Mouse (Mus musculus) hindbrain, postnatal 0 days (tissue): ENCODE data around the gene Actr10. TPM values are rescaled to one million over a fixed set of nuclear protein-coding genes. Genes with fewer than 3 reads are reported as not detected.

Experiments
- ATAC-seq: fragments of 200-750 bp; cut with Nextera tagmentation; 2 replicates; pipeline ENCODE4 v1.8.0; 2017; ENCODE audit warnings: mild to moderate bottlenecking, moderate TSS enrichment, moderate library complexity
- DNase-seq: peaks from one replicate; pipeline ENCODE4 v3.0.0-alpha.2; 2015; ENCODE audit warnings: low spot score
- H3K27ac ChIP-seq: fragments of 300-500 bp; sonication (generic); 2 replicates; pipeline ENCODE4 v1.5.1; 2014; ENCODE audit warnings: mild to moderate bottlenecking
- H3K27me3 ChIP-seq: fragments of 300-500 bp; sonication (generic); 2 replicates; pipeline ENCODE4 v1.6.1; 2014; ENCODE audit warnings: low read length, mixed read lengths; ENCODE audit not compliant: insufficient read depth
- H3K36me3 ChIP-seq: fragments of 300-500 bp; sonication (generic); 2 replicates; pipeline ENCODE4 v1.6.1; 2014; ENCODE audit warnings: low read length, mixed read lengths; ENCODE audit not compliant: insufficient read depth
- H3K4me1 ChIP-seq: fragments of 300-500 bp; sonication (generic); 2 replicates; pipeline ENCODE4 v1.6.1; 2014; ENCODE audit warnings: antibody characterized with exemption, low read length, mixed read lengths; ENCODE audit not compliant: insufficient read depth
- H3K4me2 ChIP-seq: fragments of 300-500 bp; sonication (generic); 2 replicates; pipeline ENCODE4 v1.6.1; 2014; ENCODE audit warnings: low read depth, mild to moderate bottlenecking, low read length, moderate library complexity, mixed read lengths
- H3K4me3 ChIP-seq: fragments of 300-500 bp; sonication (generic); 2 replicates; pipeline ENCODE4 v1.5.1; 2014; ENCODE audit warnings: low read length
- H3K9ac ChIP-seq: fragments of 300-500 bp; sonication (generic); replicated peaks from 2 replicates; pipeline ENCODE4 v1.6.1; 2014; ENCODE audit warnings: mild to moderate bottlenecking, low read length, moderate library complexity, mixed read lengths
- H3K9me3 ChIP-seq: fragments of 300-500 bp; sonication (generic); 2 replicates; pipeline ENCODE4 v1.6.1; 2016; ENCODE audit warnings: low read length, mixed read lengths
- CTCF ChIP-seq: IDR thresholded peaks from 2 replicates; pipeline ENCODE4 v1.5.1; 2016; ENCODE audit warnings: antibody characterized with exemption, control low read depth, low read depth
- WGBS: fragments of 180-500 bp; shearing (Covaris S2); extraction: QIAGEN DNeasy Blood & Tissue Kit; methylation state at CpG from one replicate; pipeline ENCODE4 v1.1.7; 2014; 5-methylcytosine and 5-hydroxymethylcytosine counted together
- polyA plus RNA-seq: library from polyadenylated mRNA; unstranded; fragments of >200 nt; fragmentation: Nextera tagmentation; extraction: Ambion mirVana; gene quantifications from 2 replicates; pipeline ENCODE4 v1.2.1, GENCODE M21; 2015
- total RNA-seq: library from RNA; depleted of rRNA; stranded (reverse); fragments of >200 nt; gene quantifications from 2 replicates; pipeline ENCODE4 v1.2.3, GENCODE M21; 2014

Gene Actr10
- total and polyA plus RNA-seq, 2 experiments from 2014 or later = 123 to 176 TPM

- peak; percentile 6 for DNase-seq
Measured at GRCm38 (mm10) chr12:70913429-70913828, 24.2 kb upstream of the Actr10 start.

GRCm38 (mm10) chr12:70914387-70914786 is 23.3 kb upstream of the Actr10 start:
- 49% methylated on average over 11 of the region's 11 CpGs for WGBS
- no peaks in the 10 kb centered on the region for H3K4me1 ChIP-seq
- no peaks in the 10 kb centered on the region for H3K36me3 ChIP-seq
- peak; percentile 73 for TF ChIP-seq CTCF
- H3K9ac ChIP-seq = no peak overlapping the region
- no peaks in the 10 kb centered on the region for H3K9me3 ChIP-seq
- no peak overlapping the region for H3K27ac ChIP-seq
- H3K4me2 ChIP-seq = no peak overlapping the region
- peak; percentile 87 for DNase-seq
- no peak for ATAC-seq
- H3K27me3 ChIP-seq = no peaks in the 10 kb centered on the region
- no peak overlapping the region for H3K4me3 ChIP-seq

More at GRCm38 (mm10) chr12:70913429-70913828, 24.2 kb upstream of the Actr10 start:
- TF ChIP-seq CTCF = peak; percentile 60
- no peak overlapping the region for H3K9ac ChIP-seq
- H3K27me3 ChIP-seq = no peaks in the 10 kb centered on the region
- H3K36me3 ChIP-seq = no peaks in the 10 kb centered on the region
- no peak overlapping the region for H3K27ac ChIP-seq
- no peaks in the 10 kb centered on the region for H3K4me1 ChIP-seq
- no peaks in the 10 kb centered on the region for H3K9me3 ChIP-seq
- ATAC-seq = no peak
- H3K4me2 ChIP-seq = no peak overlapping the region
- H3K4me3 ChIP-seq = no peak overlapping the region
- 51% methylated on average over 3 of the region's 3 CpGs for WGBS

GRCm38 (mm10) chr12:70929781-70930180 is 7.9 kb upstream of the Actr10 start:
- no peaks in the 10 kb centered on the region for H3K27me3 ChIP-seq
- no peaks in the 10 kb centered on the region for H3K36me3 ChIP-seq
- H3K9me3 ChIP-seq = no peaks in the 10 kb centered on the region
- ATAC-seq (no peak), DNase-seq (no peak)
- TF ChIP-seq CTCF = no peak
- no peaks in the 10 kb centered on the region for H3K4me1 ChIP-seq
- no peak overlapping the region for H3K4me3 ChIP-seq
- H3K27ac ChIP-seq = no peak overlapping the region
- WGBS = 80% methylated on average over 4 of the region's 4 CpGs
- H3K4me2 ChIP-seq = no peak overlapping the region
- H3K9ac ChIP-seq = no peak overlapping the region

GRCm38 (mm10) chr12:70937150-70937549 is 507 bp upstream of the Actr10 start:
- Histone ChIP-seq H3K4me2 (peak overlapping the region; percentile 58), H3K27me3 (no peaks in the 10 kb centered on the region), H3K9me3 (no peaks in the 10 kb centered on the region), H3K9ac (peak overlapping the region; percentile 85; the same call in 1 of the 2 replicates), H3K36me3 (no peaks in the 10 kb centered on the region), H3K4me3 (peak overlapping the region; percentile 82), H3K4me1 (no peaks in the 10 kb centered on the region), H3K27ac (peak overlapping the region; percentile 87)
- 26% methylated on average over 7 of the region's 12 CpGs for WGBS
- ATAC-seq = peak; percentile 50
- TF ChIP-seq CTCF = no peak
- DNase-seq = no peak

DNA sequence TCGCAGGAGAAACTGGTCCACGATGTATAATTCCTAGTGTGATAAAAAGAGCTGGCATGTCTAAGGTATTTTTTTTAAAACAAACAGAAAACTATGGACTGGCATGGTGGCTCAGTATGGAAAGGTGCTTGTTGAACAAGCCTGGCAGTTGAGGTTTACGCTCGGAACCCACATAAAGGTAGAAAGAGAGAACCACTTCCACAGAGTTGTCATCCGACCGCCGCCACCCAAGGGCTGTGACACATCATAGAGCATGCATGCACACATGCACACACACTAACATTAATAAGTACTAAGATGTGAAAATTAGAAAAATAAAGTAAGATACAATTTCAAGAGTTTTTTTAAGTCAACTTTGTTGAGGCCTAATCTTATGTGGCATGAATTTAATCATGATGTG is 3.1 kb downstream of the Actr10 start:
- no peak for DNase-seq

GRCm38 (mm10) chr12:70944181-70944580 is 6.5 kb downstream of the Actr10 start:
- H3K27me3 ChIP-seq = no peaks in the 10 kb centered on the region
- H3K9me3 ChIP-seq = no peaks in the 10 kb centered on the region
- H3K4me1 ChIP-seq = no peaks in the 10 kb centered on the region
- no peak overlapping the region for H3K4me2 ChIP-seq
- DNase-seq (no peak), ATAC-seq (no peak)
- H3K27ac ChIP-seq = no peak overlapping the region
- no peak overlapping the region for H3K9ac ChIP-seq
- no peak for TF ChIP-seq CTCF
- H3K4me3 ChIP-seq = no peak overlapping the region
- H3K36me3 ChIP-seq = peaks cover 33% of the 10 kb centered on the region
- 95% methylated on average over 5 of the region's 5 CpGs for WGBS

More for the DNA sequence above, 3.1 kb downstream of the Actr10 start:
- H3K4me3 ChIP-seq = no peak overlapping the region
- WGBS = 96% methylated on average over 7 of the region's 7 CpGs
- peaks cover 17% of the 10 kb centered on the region for H3K36me3 ChIP-seq
- no peaks in the 10 kb centered on the region for H3K4me1 ChIP-seq
- H3K4me2 ChIP-seq = no peak overlapping the region
- TF ChIP-seq CTCF = no peak
- H3K9ac ChIP-seq = no peak overlapping the region
- no peaks in the 10 kb centered on the region for H3K9me3 ChIP-seq
- no peak overlapping the region for H3K27ac ChIP-seq
- H3K27me3 ChIP-seq = no peaks in the 10 kb centered on the region
- ATAC-seq = no peak

GRCm38 (mm10) chr12:70946585-70947256 is 9.1 kb downstream of the Actr10 start:
- ATAC-seq (no peak), DNase-seq (no peak)
- Histone ChIP-seq H3K9me3 (no peaks in the 10 kb centered on the region), H3K9ac (no peak overlapping the region), H3K27me3 (no peaks in the 10 kb centered on the region), H3K4me1 (no peaks in the 10 kb centered on the region), H3K4me2 (no peak overlapping the region), H3K36me3 (peaks cover 39% of the 10 kb centered on the region), H3K4me3 (no peak overlapping the region), H3K27ac (no peak overlapping the region)
- 94% methylated on average over 10 of the region's 10 CpGs for WGBS
- no peak for TF ChIP-seq CTCF
